Mouse (Mus musculus) E14TG2a.4 (cell line): ENCODE data around the gene Plcd3.

Source experiments
- CTCF ChIP-seq: conservative IDR thresholded peaks from 2 replicates; pipeline ENCODE4 v1.5.1; 2014; ENCODE audit warnings: low read length
- NANOG ChIP-seq: IDR thresholded peaks from 2 replicates; pipeline ENCODE4 v1.6.1; 2014; ENCODE audit warnings: borderline replicate concordance, low read length, mixed read lengths

DNA sequence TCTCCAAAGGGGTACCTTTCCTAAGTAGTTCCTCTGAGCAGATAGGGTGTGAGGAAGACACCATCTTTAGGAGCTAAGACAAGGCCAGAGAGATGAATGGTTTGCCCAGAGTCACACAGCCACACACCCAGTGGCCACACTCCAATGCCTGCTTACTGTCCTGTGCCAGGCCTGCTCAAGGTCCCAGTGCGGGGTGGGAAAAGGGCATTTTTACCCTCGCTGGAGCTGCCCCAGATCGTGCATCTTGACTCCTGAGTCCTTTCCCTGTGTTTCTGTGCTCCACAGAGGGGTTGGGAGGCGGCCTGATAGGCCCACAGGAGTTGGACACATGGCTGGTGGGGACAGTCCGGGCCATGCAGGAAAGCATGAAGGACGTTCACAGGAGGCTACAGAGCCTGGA is 4.4 kb upstream of the Plcd3 start:
- no peak for TF ChIP-seq CTCF
- no peak for TF ChIP-seq NANOG
